Mouse (Mus musculus) neutrophil, adult 59 days (primary cell): ENCODE results near the gene Fam78a. TPM values are rescaled to one million over a fixed set of nuclear protein-coding genes. Genes with fewer than 3 reads are reported as not detected.

Experiments used
- total RNA-seq, 2 experiments: library from RNA; stranded (reverse); gene quantifications; 1 replicate in 1 of 2; 2 replicates in 1 of 2; pipeline ENCODE4 v1.2.4; 2023

The Fam78a gene
- total RNA-seq, result 10 to 100 TPM in 1 of 2 experiments, 1 to 10 TPM in 1; 9.5 to 10.8 TPM

DNA sequence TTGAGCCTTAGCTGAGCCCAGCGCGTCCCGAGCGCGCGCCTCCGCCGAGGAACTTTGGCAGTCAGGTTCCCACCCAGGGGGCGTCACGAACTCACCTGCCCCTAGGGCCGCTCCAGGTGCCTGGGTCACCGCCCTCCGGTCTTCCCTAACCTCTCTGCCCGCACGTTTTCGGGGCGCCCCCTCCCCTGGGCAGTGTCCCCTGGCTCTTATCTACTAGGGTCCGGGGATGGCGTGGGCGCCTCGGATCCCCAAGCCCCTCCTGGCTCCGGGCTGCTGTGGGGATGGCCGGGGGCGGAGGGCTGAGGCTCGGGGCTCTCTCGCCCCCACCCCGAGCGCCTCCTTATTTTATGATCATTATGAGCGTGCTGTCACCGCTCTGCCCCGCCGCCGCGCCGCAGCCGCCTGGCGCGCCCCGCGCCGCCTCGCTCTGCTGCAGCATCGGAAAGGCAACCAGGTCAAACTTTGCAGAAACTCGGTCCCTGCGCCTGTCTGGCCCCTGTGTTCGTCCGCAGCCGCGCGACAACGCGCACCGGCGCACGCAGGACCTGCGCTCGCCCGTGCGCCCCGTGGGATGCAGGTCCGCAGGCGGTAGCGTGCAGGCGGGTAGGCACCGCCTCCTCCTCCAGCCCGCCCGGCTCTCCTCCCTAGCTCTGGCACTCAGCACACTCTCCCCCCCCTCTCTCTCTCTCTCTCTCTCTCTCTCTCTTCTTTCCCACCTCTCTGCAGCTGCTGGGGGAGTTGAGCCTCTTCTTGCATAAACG lies at the start of gene Fam78a:
Fam78a (minus strand) TSS at position 747 of the 761 bp plus-strand sequence.

DNA sequence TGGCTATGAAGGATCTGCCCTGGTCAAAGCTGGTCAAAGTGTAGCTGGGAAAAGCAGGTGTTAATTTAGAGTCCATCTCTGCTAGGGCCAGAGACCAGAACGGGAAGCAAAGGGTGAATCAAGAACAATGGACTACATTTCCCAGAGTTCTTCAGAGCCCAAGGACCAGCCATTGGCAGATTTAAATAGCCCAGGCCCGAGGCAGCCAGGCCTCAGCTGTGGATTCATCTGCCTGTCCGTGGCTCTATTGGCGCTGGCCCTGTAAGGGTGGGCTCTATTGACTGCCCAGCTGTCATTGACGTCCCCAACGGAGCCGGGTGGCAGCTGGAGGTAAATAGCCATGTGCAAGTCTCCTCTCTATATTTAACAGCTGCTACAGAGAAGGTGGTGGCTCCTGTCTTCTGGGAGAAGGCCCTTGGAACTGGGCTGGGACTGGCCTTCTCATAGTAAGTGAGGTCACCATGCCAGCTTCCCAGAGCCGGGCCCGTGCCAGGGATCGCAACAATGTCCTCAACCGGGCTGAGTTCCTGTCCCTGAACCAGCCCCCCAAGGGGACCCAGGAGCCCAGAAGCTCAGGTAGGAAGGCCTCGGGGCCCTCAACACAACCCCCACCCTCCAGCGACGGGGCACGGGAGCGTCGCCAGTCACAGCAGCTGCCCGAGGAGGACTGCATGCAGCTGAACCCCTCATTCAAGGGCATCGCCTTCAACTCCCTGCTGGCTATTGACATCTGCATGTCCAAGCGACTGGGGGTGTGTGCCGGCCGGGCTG lies 10.9 kb upstream of the Fam78a start, which contains the start of gene Plpp7:
Plpp7 (plus strand) TSS at position 178 of the 771 bp plus-strand sequence.

Other genes starting within 250 kb of the Fam78a start
- gene Fibcd1, start 238.9 kb downstream of the Fam78a start, total RNA-seq, result not detected
- not detected for gene Lamc3, start 197.6 kb downstream of the Fam78a start, total RNA-seq
- gene Aif1l, start 134.7 kb downstream of the Fam78a start, total RNA-seq, result under 1 TPM in 1 of 2 experiments, not detected in 1; 0.42 TPM
- gene Nup214, start 110.4 kb downstream of the Fam78a start, total RNA-seq, result 10 to 100 TPM; 63.8 to 64.5 TPM
- 1 to 10 TPM in 1 of 2 experiments, under 1 TPM in 1; 0.29 to 1.1 TPM for gene Plpp7, start 10.7 kb upstream of the Fam78a start, total RNA-seq
- gene Prrc2b, start 66.2 kb upstream of the Fam78a start, total RNA-seq, result 10 to 100 TPM; 34.2 to 37.2 TPM
- 10 to 100 TPM; 15.0 to 15.3 TPM for gene Pomt1, start 151.7 kb upstream of the Fam78a start, total RNA-seq
- gene Uck1, start 175.3 kb upstream of the Fam78a start, total RNA-seq, result 10 to 100 TPM; 47.9 to 49.2 TPM
- 10 to 100 TPM; 60.7 to 66.4 TPM for gene Golga2, start 202.5 kb upstream of the Fam78a start, total RNA-seq
- 10 to 100 TPM; 80.6 to 82.0 TPM for gene Swi5, start 203.2 kb upstream of the Fam78a start, total RNA-seq